Mouse (Mus musculus): ENCODE measurements at regions not wholly inside any gene's neighbourhood (a gene's known extent, or its start where the extent isn't known, plus 50 kb on each side); places are given as distances from the start of the nearest gene placed in this dataset.
A peak's percentile ranks its signal among the peaks of the same experiment; 100 is the strongest.

DNA sequence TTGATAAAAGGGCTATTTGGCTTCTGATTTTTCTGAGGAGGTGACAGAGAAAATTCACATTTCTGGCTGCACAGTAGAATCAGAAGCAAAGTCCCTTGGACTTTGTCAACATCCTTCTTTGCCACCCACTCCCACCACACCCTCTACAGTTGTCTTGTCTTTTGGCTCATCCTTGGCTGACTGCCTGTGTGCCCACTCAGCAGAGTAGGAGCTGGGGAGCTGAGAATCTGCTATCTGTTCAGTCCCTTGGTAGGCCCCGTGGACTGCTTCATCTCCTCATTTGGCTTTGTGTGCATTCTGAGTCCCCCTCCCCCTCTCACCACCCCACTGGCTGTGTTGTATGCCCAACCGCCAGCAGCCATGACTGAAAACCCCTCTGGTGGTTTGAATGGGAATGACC, 197.2 kb downstream of the Fam173b start:
- no peaks in the 10 kb centered on the region for H3K4me1 ChIP-seq (ENCODE audit: control insufficient read depth, insufficient read depth)
- no peak overlapping the region for H3K4me3 ChIP-seq (ENCODE audit: low read depth, low read length)
- WGBS = 69% methylated on average over 2 of the region's 2 CpGs
- H3K36me3 ChIP-seq (replicated peaks; ENCODE audit: control insufficient read depth, insufficient read depth, low read length) = no peaks in the 10 kb centered on the region
- TF ChIP-seq CTCF (IDR thresholded peaks at IDR 0.05; ENCODE audit: low read depth) (no peak), EP300 (IDR thresholded peaks at IDR 0.05; ENCODE audit: low read depth) (no peak)
- ATAC-seq (ENCODE audit: insufficient read depth, low read depth) (no peak), DNase-seq (ENCODE audit: low spot score) (no peak)
- H3K27me3 ChIP-seq (ENCODE audit: control insufficient read depth, insufficient read depth, low read length) = no peaks in the 10 kb centered on the region
- H3K27ac ChIP-seq (ENCODE audit: low read depth) = no peak overlapping the region
- H3K9ac ChIP-seq (replicated peaks; ENCODE audit: low read depth, low read length) = no peak overlapping the region
- no peaks in the 10 kb centered on the region for H3K9me3 ChIP-seq (replicated peaks; ENCODE audit: control insufficient read depth, low read length)
- no peak overlapping the region for H3K4me2 ChIP-seq (ENCODE audit: low read depth, low read length)

GRCm38 (mm10) chr15:31805522-31805921, 203.9 kb downstream of the Fam173b start:
- 8% methylated on average over 3 of the region's 3 CpGs for WGBS
- no peak overlapping the region for H3K27ac ChIP-seq (ENCODE audit: low read depth)
- H3K9ac ChIP-seq (replicated peaks; ENCODE audit: low read depth, low read length) = no peak overlapping the region
- DNase-seq (ENCODE audit: low spot score) (peak; percentile 19), ATAC-seq (ENCODE audit: insufficient read depth, low read depth) (no peak)
- no peaks in the 10 kb centered on the region for H3K9me3 ChIP-seq (replicated peaks; ENCODE audit: control insufficient read depth, low read length)
- H3K4me2 ChIP-seq (ENCODE audit: low read depth, low read length) = no peak overlapping the region
- TF ChIP-seq CTCF (IDR thresholded peaks at IDR 0.05; ENCODE audit: low read depth) (no peak), EP300 (IDR thresholded peaks at IDR 0.05; ENCODE audit: low read depth) (no peak)
- H3K4me1 ChIP-seq (ENCODE audit: control insufficient read depth, insufficient read depth) = peaks cover 10% of the 10 kb centered on the region; the same call in 1 of the 2 replicates
- H3K36me3 ChIP-seq (replicated peaks; ENCODE audit: control insufficient read depth, insufficient read depth, low read length) = no peaks in the 10 kb centered on the region
- H3K4me3 ChIP-seq (ENCODE audit: low read depth, low read length) = no peak overlapping the region
- no peaks in the 10 kb centered on the region for H3K27me3 ChIP-seq (ENCODE audit: control insufficient read depth, insufficient read depth, low read length)

GRCm38 (mm10) chr15:31815551-31815950, 213.9 kb downstream of the Fam173b start:
- no peak overlapping the region for H3K27ac ChIP-seq (ENCODE audit: low read depth)
- TF ChIP-seq CTCF (IDR thresholded peaks at IDR 0.05; ENCODE audit: low read depth) (no peak), EP300 (IDR thresholded peaks at IDR 0.05; ENCODE audit: low read depth) (no peak)
- H3K4me3 ChIP-seq (ENCODE audit: low read depth, low read length) = no peak overlapping the region
- ATAC-seq (ENCODE audit: insufficient read depth, low read depth) = no peak
- no peaks in the 10 kb centered on the region for H3K36me3 ChIP-seq (replicated peaks; ENCODE audit: control insufficient read depth, insufficient read depth, low read length)
- H3K4me2 ChIP-seq (ENCODE audit: low read depth, low read length) = no peak overlapping the region
- no peak overlapping the region for H3K9ac ChIP-seq (replicated peaks; ENCODE audit: low read depth, low read length)
- H3K27me3 ChIP-seq (ENCODE audit: control insufficient read depth, insufficient read depth, low read length) = no peaks in the 10 kb centered on the region
- DNase-seq (ENCODE audit: low spot score) = no peak
- 82% methylated on average over 5 of the region's 5 CpGs for WGBS
- H3K9me3 ChIP-seq (replicated peaks; ENCODE audit: control insufficient read depth, low read length) = no peaks in the 10 kb centered on the region
- H3K4me1 ChIP-seq (ENCODE audit: control insufficient read depth, insufficient read depth) = no peaks in the 10 kb centered on the region

- H3K9me3 ChIP-seq (replicated peaks; ENCODE audit: control insufficient read depth, low read length) = no peaks in the 10 kb centered on the region
- no peak overlapping the region for H3K9ac ChIP-seq (replicated peaks; ENCODE audit: low read depth, low read length)
- DNase-seq (ENCODE audit: low spot score) = no peak
- TF ChIP-seq EP300 (IDR thresholded peaks at IDR 0.05; ENCODE audit: low read depth) (no peak), CTCF (IDR thresholded peaks at IDR 0.05; ENCODE audit: low read depth) (no peak)
- no peaks in the 10 kb centered on the region for H3K27me3 ChIP-seq (ENCODE audit: control insufficient read depth, insufficient read depth, low read length)
- no peak overlapping the region for H3K4me3 ChIP-seq (ENCODE audit: low read depth, low read length)
- H3K36me3 ChIP-seq (replicated peaks; ENCODE audit: control insufficient read depth, insufficient read depth, low read length) = no peaks in the 10 kb centered on the region
- no peak overlapping the region for H3K27ac ChIP-seq (ENCODE audit: low read depth)
- H3K4me1 ChIP-seq (ENCODE audit: control insufficient read depth, insufficient read depth) = no peaks in the 10 kb centered on the region
- 61% methylated on average over 6 of the region's 6 CpGs for WGBS
- no peak overlapping the region for H3K4me2 ChIP-seq (ENCODE audit: low read depth, low read length)
- no peak for ATAC-seq (ENCODE audit: insufficient read depth, low read depth)
These were observed 217.6 kb downstream of the Fam173b start for GRCm38 (mm10) chr15:31819219-31819618.

GRCm38 (mm10) chr15:31827219-31827618, 225.6 kb downstream of the Fam173b start:
- H3K4me2 ChIP-seq (ENCODE audit: low read depth, low read length) = no peak overlapping the region
- DNase-seq (ENCODE audit: low spot score) (no peak), ATAC-seq (ENCODE audit: insufficient read depth, low read depth) (no peak)
- 75% methylated on average over 6 of the region's 6 CpGs for WGBS
- no peak overlapping the region for H3K9ac ChIP-seq (replicated peaks; ENCODE audit: low read depth, low read length)
- no peaks in the 10 kb centered on the region for H3K4me1 ChIP-seq (ENCODE audit: control insufficient read depth, insufficient read depth)
- no peaks in the 10 kb centered on the region for H3K9me3 ChIP-seq (replicated peaks; ENCODE audit: control insufficient read depth, low read length)
- TF ChIP-seq EP300 (IDR thresholded peaks at IDR 0.05; ENCODE audit: low read depth) (no peak), CTCF (IDR thresholded peaks at IDR 0.05; ENCODE audit: low read depth) (no peak)
- H3K27me3 ChIP-seq (ENCODE audit: control insufficient read depth, insufficient read depth, low read length) = no peaks in the 10 kb centered on the region
- no peaks in the 10 kb centered on the region for H3K36me3 ChIP-seq (replicated peaks; ENCODE audit: control insufficient read depth, insufficient read depth, low read length)
- H3K27ac ChIP-seq (ENCODE audit: low read depth) = no peak overlapping the region
- no peak overlapping the region for H3K4me3 ChIP-seq (ENCODE audit: low read depth, low read length)

- ATAC-seq (ENCODE audit: insufficient read depth, low read depth) (no peak), DNase-seq (ENCODE audit: low spot score) (no peak)
- Histone ChIP-seq H3K4me2 (ENCODE audit: low read depth, low read length) (no peak overlapping the region), H3K4me3 (ENCODE audit: low read depth, low read length) (no peak overlapping the region), H3K4me1 (ENCODE audit: control insufficient read depth, insufficient read depth) (no peaks in the 10 kb centered on the region), H3K9ac (replicated peaks; ENCODE audit: low read depth, low read length) (no peak overlapping the region), H3K27me3 (ENCODE audit: control insufficient read depth, insufficient read depth, low read length) (no peaks in the 10 kb centered on the region), H3K36me3 (replicated peaks; ENCODE audit: control insufficient read depth, insufficient read depth, low read length) (no peaks in the 10 kb centered on the region), H3K9me3 (replicated peaks; ENCODE audit: control insufficient read depth, low read length) (no peaks in the 10 kb centered on the region), H3K27ac (ENCODE audit: low read depth) (no peak overlapping the region)
- TF ChIP-seq CTCF (IDR thresholded peaks at IDR 0.05; ENCODE audit: low read depth) (no peak), EP300 (IDR thresholded peaks at IDR 0.05; ENCODE audit: low read depth) (no peak)
- 80% methylated on average over 1 of the region's 1 CpGs for WGBS
These were observed 239.9 kb downstream of the Fam173b start for GRCm38 (mm10) chr15:31841519-31841918.

Data from heart, postnatal 0 days (tissue).